Mouse (Mus musculus) megakaryocyte, embryonic 14.5 days (primary cell): ENCODE data around the gene Ppargc1a.

Experiments
- FLI1 ChIP-seq: IDR thresholded peaks from 2 replicates; pipeline ENCODE4 v1.6.1; 2012; ENCODE audit warnings: low read length, inconsistent platforms, mixed read lengths
- GATA1 ChIP-seq: IDR thresholded peaks from 3 replicates; pipeline ENCODE4 v1.6.1; 2012; ENCODE audit warnings: mixed read lengths, low read length, inconsistent platforms, borderline replicate concordance

- TF ChIP-seq GATA1 (no peak), FLI1 (no peak)
Observed at GRCm38 (mm10) chr5:51415456-51415855, 152.1 kb downstream of the Ppargc1a start.
